Mouse (Mus musculus) adrenal gland, postnatal 14 days (tissue): ENCODE results near the gene Ahr. TPM values are rescaled to one million over a fixed set of nuclear protein-coding genes. Genes with fewer than 3 reads are reported as not detected.

Source experiments
- DNase-seq: peaks from one replicate; pipeline ENCODE4 v3.0.0; 2021; ENCODE audit warnings: mixed read lengths
- total RNA-seq: library from RNA; stranded (reverse); gene quantifications from 2 replicates; pipeline ENCODE4 v1.2.3, GENCODE M21; 2021

Ahr gene
- total RNA-seq, 1 experiment from 2014 or later: 8.7 TPM

DNA sequence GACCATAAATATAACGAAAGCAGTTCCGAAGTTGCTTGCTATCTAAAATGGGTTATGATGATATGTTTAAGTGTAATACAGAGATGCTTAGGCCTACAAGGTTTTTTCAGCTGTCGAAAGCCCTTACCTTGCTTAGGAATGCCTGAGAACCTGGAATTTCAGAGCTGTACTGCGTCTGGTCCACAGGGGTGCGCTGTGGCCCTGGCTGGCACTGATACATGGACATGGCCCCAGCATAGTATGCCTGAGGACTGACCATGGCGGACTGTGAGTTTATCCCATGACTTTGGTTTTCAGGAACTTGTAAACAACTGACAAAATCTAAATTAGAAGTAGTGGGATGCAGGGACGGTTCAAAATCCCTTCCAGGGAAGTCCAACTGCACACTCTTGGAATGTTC, 31.3 kb downstream of the Ahr start:
- no peak for DNase-seq

DNA sequence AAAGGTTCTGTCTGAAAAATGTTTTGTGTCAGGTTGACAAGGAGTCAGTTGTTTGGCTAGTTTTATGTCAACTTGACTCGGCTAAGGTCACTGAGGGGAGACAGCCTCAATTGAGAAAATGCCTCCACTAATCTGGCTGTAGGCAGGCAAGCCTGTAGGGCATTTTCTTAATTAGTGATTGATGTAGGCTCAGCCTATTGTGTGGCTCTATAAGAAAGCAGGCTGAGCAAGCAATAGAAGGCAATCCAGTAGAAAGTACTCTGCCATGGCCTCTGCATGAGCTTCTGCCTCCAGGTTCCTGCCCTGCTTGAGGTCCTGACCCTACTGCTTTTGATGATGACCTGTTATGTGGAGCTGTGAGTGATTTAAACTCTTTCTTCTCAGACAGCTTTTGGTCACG, 33.4 kb downstream of the Ahr start:
- DNase-seq: no peak

DNA sequence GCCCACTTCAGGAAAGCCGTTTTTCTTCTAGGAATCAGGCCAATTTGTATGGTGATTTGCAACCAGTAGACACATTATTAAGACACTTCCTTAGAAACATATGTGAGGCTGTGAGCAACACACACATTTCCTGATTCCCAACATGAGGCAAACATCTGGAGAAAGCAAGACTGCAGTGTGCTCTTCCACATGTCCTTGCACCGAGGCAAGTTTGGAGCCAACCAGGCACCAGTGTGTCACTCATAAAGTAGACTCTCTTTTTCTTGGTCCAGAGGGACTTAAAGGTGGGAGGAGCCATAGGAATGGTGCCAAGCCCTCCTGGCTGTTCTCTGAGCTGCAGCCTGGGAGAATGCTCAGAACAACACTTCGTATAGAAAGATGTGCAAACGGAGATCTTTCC, 39.6 kb downstream of the Ahr start:
- no peak for DNase-seq

DNA sequence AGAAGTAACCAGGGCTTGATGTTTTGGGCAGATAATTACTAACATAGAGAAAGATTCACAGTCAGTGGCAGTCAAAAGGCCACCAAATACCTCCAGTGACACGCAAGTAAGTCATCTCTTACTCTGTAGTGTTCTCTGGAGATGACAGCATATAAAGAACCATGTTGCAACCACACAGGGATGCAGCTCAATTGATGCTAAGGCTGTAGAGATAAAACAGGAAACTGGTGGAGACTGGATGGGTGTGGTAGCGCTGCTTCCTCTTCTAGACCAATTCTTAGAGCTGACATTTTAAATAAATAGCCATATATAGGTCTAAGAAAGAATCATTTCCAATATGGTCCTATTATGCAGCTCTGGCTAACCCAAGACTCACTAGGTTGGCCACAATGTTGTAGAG, 54.1 kb downstream of the Ahr start:
- DNase-seq: no peak

DNA sequence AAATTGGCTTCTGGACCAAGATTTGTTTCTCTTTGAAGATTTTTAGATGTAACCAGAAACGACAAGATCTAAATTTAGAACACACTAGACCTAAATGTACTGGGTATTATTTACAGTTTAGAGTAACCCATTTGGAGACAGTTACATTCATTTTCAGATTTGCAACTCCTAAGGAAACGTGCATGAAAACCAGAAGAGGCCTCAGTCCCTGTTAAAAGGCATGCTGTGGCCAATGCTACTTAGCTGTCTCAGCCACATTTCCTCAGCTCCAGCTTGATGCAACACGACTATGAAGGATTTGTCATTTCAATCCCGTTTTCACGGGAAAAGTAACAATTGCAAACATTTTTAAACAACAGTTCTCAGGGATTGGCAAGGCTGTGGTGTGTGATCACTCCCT, 55.9 kb downstream of the Ahr start:
- DNase-seq: no peak

DNA sequence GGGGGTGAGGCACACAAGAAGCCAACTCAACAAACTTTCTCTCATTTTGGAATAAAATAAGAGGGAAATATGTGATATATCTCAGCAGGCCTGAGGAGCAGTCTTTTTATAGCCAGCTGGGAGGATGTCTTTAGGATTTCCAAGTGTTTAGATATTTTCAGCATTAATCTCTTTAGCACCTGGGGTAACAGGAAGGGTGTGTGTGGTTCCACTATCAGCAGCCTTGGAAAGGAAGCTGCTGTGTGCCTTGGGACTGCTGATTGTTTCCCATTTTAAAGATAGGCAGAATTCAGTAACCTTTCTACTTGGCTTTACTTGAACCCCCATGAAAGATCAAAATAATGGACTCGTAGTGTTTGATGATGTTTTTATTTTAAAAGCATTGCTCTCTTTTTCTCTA, 71.4 kb downstream of the Ahr start:
- no peak for DNase-seq

DNA sequence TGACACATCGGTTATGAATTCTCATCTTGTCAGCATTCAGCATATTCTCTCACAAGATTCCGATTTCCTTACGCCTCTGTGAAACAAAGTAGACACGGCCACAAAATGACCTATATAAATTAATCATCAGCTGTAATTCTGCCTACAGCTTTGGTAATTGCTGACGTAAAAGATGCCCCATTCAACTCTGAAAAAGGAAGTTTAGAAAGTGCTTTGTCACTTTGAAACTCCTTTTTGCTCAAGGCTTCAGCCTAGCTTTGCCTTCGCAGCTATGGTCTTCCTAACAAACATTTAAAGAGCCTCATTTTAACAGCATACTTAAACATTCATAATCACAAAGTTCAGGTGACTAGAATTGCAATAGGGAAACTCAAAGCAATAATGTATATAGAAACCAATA, 72.2 kb downstream of the Ahr start:
- no peak for DNase-seq

DNA sequence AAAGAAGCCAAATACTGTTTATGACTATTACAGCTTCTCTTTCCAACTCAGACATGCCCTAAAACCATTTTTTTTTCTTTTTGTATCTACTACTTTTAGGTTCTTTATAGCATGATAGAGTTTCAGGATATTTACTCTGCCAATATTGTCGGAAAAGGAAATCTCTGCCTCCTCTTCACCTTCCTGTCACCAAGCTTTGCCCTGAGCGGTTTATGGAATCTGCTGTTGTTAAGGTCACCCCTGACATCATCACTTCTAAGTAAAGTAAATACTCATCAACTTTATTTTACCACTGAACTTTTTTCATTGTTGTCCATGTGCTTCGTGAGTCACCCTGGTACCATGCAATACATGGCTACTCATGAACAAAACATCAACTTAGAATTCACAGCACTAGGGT, 75.2 kb downstream of the Ahr start:
- DNase-seq: no peak
